Mouse (Mus musculus) liver, embryonic 13.5 days (tissue): ENCODE data around the gene 5031439G07Rik. TPM values are rescaled to one million over a fixed set of nuclear protein-coding genes. Genes with fewer than 3 reads are reported as not detected.

Source experiments
- ATAC-seq: fragments of 200-750 bp; cut with Nextera tagmentation; 2 replicates; pipeline ENCODE4 v1.8.0; 2017; ENCODE audit warnings: low read depth, mild to moderate bottlenecking, moderate number of reproducible peaks, moderate library complexity
- DNase-seq: peaks from one replicate; pipeline ENCODE4 v3.0.0; 2022
- H3K27ac ChIP-seq: fragments of 300-500 bp; sonication (generic); 2 replicates; pipeline ENCODE4 v1.5.1; 2015; ENCODE audit warnings: moderate library complexity, mild to moderate bottlenecking, inconsistent platforms
- H3K27me3 ChIP-seq: fragments of 300-500 bp; sonication (generic); 2 replicates; pipeline ENCODE4 v1.6.1; 2015; ENCODE audit warnings: mild to moderate bottlenecking, inconsistent platforms
- H3K36me3 ChIP-seq: fragments of 300-500 bp; sonication (generic); 2 replicates; pipeline ENCODE4 v1.6.1; 2015; ENCODE audit warnings: mild to moderate bottlenecking, inconsistent platforms
- H3K4me1 ChIP-seq: fragments of 300-500 bp; sonication (generic); replicated peaks from 2 replicates; pipeline ENCODE4 v1.6.1; 2015; ENCODE audit warnings: inconsistent platforms
- H3K4me2 ChIP-seq: fragments of 300-500 bp; sonication (generic); 2 replicates; pipeline ENCODE4 v1.6.1; 2015; ENCODE audit warnings: inconsistent platforms, mild to moderate bottlenecking, moderate library complexity
- H3K4me3 ChIP-seq: fragments of 300-500 bp; sonication (generic); replicated peaks from 2 replicates; pipeline ENCODE4 v1.5.1; 2015; ENCODE audit warnings: mild to moderate bottlenecking, inconsistent platforms
- H3K9ac ChIP-seq: fragments of 300-500 bp; sonication (generic); 2 replicates; pipeline ENCODE4 v1.6.1; 2015; ENCODE audit warnings: mild to moderate bottlenecking, inconsistent platforms
- H3K9me3 ChIP-seq: fragments of 300-500 bp; sonication (generic); replicated peaks from 2 replicates; pipeline ENCODE4 v1.6.1; 2016; ENCODE audit warnings: inconsistent platforms
- WGBS: fragments of 180-500 bp; shearing (Covaris S2); methylation state at CpG from one replicate; pipeline ENCODE4 v1.1.7; 2015; ENCODE audit not compliant: insufficient replicate concordance; 5-methylcytosine and 5-hydroxymethylcytosine counted together
- polyA plus RNA-seq: library from polyadenylated mRNA; unstranded; fragments of >200 nt; fragmentation: Nextera tagmentation; extraction: Ambion mirVana; gene quantifications from 2 replicates; pipeline ENCODE4 v1.2.1, GENCODE M21; 2015

Gene 5031439G07Rik
- polyA plus RNA-seq, 1 experiment from 2014 or later, result 1.2 TPM

DNA sequence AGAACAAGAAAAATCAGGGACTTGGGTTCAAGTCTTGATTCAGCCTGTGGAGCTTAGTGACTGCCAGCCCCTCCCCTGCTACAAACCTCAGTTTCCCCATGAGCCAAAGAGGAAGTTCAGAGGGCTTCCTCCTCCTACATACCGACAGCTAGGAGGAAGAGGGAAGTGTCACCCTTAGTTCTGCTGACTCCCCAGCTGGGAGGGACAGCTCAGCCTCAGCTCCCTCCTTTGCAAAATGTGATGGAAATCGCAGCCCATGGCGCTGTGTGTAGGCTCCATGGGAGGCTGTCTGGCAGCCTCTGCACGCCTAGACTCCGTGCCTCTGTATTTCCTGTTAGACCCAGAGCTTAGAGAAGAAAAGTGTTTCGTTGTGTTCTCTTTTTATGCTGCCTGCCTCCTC lies 6.1 kb upstream of the 5031439G07Rik start:
- Histone ChIP-seq H3K27ac (peak overlapping the region; percentile 9; the same call in 1 of the 2 replicates), H3K9ac (no peak overlapping the region), H3K36me3 (no peaks in the 10 kb centered on the region), H3K4me1 (no peaks in the 10 kb centered on the region), H3K4me3 (no peak overlapping the region), H3K4me2 (no peak overlapping the region), H3K9me3 (no peaks in the 10 kb centered on the region), H3K27me3 (peaks cover 14% of the 10 kb centered on the region)
- DNase-seq (no peak), ATAC-seq (no peak)
- WGBS, result 12% methylated on average over 6 of the region's 6 CpGs

DNA sequence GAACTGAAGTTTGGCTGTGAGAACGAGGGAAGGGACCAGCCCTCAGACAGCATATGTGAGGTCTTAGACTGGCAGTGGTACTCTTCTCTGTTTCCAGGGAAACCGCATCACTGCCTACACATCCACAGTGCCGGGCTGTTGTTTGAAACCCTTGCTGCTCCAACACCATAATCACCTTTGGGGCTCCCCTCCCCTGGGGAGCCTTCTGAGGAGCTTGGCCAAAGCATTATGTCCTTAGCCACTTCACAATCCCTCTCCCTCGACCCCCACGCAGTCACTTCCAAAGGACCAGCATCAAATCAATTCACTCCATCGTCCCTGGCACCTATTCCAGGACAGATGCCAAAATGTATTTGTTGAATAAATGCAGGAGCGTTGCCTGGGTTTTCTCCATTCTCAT lies 1.4 kb upstream of the 5031439G07Rik start:
- no peak overlapping the region for H3K9ac ChIP-seq
- peaks cover 42% of the 10 kb centered on the region for H3K27me3 ChIP-seq
- H3K27ac ChIP-seq, result no peak overlapping the region
- H3K4me2 ChIP-seq, result no peak overlapping the region
- DNase-seq, result no peak
- 60% methylated on average over 7 of the region's 7 CpGs for WGBS
- no peaks in the 10 kb centered on the region for H3K9me3 ChIP-seq
- ATAC-seq, result no peak
- H3K4me1 ChIP-seq, result peaks cover 23% of the 10 kb centered on the region
- no peak overlapping the region for H3K4me3 ChIP-seq
- H3K36me3 ChIP-seq, result no peaks in the 10 kb centered on the region

DNA sequence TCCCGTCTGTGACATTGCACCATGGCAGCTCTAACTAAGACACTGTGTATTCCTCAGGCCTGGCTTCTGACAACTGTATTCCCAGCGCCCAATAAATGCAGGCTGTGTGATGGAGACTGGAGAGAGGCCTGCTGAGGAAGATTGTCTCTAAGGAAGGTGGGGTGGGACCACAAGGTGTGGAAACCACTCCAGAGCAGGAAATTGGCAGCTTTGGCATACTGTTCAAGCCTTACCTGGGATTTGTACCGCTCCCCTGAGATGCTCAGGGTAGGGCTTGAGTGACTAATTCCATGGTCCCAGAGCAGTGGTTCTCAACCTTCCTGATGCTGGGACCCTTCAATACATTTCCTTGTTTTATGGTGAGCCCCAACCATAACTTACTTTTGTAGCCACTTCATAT lies 747 bp upstream of the 5031439G07Rik start:
- ATAC-seq, result no peak
- Histone ChIP-seq H3K27ac (no peak overlapping the region), H3K4me1 (peaks cover 23% of the 10 kb centered on the region), H3K4me3 (no peak overlapping the region), H3K9ac (no peak overlapping the region), H3K4me2 (no peak overlapping the region), H3K9me3 (no peaks in the 10 kb centered on the region), H3K27me3 (peaks cover 38% of the 10 kb centered on the region), H3K36me3 (no peaks in the 10 kb centered on the region)
- whole genome bisulfite sequencing, result 56% methylated on average over 3 of the region's 3 CpGs
- no peak for DNase-seq

DNA sequence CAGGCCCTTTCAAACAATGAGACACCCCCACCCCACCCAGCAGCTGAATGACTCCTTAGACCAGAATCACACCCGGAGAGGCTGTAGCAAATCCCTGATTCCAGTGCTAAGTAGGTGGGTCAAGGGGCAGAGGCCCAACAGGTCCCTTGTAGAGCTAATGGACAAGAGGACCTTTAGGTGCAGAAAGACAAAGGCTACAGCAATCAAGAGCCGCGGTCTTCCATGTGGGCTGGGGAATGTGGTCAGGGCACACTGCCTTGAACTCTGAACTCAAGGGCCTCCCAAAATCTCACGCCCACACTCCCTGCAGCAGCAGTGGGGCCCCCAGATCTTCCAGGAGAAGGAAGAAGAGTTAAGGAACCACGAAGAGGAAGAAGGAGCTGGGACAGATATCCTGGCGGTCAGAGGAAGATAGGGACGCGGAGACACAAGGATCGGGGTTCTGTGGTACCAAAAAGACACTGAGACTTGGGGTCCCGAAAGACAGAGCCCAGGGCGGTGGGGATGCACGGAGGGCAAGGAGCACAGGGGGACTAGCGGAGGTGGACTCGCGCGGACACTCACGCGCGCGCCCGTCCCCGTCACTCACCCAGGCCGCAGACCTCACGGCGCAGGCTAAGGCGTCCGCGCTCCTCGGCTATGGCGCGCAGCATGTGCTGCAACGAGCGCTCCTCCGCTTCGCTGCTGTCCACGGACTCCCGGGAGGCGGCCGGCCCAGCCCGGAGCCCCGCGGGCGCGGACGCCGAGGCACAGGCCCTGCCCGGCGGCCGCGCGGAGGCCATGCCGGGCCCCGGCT lies 1.1 kb downstream of the 5031439G07Rik start:
- peak overlapping the region; percentile 74 for H3K9ac ChIP-seq
- peak overlapping the region; percentile 92 for H3K4me2 ChIP-seq
- ATAC-seq, result peak; percentile 67
- H3K4me3 ChIP-seq, result peak overlapping the region; percentile 67
- H3K36me3 ChIP-seq, result no peaks in the 10 kb centered on the region
- H3K27me3 ChIP-seq, result peaks cover 38% of the 10 kb centered on the region
- no peaks in the 10 kb centered on the region for H3K9me3 ChIP-seq
- WGBS, result under 1% methylated on average over 53 of the region's 53 CpGs
- H3K27ac ChIP-seq, result no peak overlapping the region
- DNase-seq, result no peak
- H3K4me1 ChIP-seq, result peaks cover 23% of the 10 kb centered on the region

DNA sequence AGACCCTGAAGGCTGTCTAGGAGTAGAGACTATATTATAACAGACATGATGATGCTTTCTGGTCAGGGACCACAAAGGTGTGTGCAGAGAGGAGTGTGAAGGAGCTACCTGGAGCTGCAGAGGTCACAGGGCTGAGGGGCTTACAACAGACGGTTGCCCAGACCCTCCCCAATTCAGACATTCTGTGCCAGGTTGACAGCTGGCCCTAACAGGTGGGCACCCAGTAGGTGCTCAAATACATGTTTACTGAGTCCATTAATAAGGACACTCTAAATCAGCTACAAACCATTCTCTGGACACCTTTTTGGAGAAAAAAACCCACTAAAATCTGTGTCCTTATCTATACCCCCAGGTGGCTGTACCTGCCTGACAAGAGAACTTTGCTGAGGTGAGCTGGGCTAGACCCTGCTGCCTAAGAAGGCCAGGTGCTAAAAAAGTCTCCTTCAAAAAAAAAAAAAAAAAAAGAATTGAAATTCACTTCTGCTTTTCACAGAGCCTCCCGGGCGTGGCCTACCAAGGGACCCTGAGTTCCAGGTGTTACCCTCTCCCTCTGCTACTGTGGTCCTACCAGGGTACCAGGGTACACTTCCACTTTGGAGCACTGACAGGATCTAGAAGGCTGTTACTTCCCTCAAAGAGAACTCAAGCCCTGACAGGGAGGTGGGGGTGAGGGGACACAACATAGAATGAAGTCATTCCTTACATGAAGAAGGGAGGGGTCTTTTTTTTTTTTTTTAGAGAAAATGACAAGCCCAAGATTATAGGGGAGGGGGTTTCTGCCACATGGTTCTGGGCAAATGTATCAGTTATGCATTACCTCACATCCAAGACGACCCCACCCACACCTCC lies 2.0 kb downstream of the 5031439G07Rik start:
- Histone ChIP-seq H3K27ac (no peak overlapping the region), H3K27me3 (peaks cover 38% of the 10 kb centered on the region), H3K9me3 (no peaks in the 10 kb centered on the region), H3K4me1 (peaks cover 23% of the 10 kb centered on the region), H3K4me3 (peak overlapping the region; percentile 67), H3K36me3 (no peaks in the 10 kb centered on the region), H3K4me2 (peak overlapping the region; percentile 92), H3K9ac (no peak overlapping the region)
- ATAC-seq (no peak), DNase-seq (no peak)
- WGBS, result 35% methylated on average over 4 of the region's 4 CpGs

DNA sequence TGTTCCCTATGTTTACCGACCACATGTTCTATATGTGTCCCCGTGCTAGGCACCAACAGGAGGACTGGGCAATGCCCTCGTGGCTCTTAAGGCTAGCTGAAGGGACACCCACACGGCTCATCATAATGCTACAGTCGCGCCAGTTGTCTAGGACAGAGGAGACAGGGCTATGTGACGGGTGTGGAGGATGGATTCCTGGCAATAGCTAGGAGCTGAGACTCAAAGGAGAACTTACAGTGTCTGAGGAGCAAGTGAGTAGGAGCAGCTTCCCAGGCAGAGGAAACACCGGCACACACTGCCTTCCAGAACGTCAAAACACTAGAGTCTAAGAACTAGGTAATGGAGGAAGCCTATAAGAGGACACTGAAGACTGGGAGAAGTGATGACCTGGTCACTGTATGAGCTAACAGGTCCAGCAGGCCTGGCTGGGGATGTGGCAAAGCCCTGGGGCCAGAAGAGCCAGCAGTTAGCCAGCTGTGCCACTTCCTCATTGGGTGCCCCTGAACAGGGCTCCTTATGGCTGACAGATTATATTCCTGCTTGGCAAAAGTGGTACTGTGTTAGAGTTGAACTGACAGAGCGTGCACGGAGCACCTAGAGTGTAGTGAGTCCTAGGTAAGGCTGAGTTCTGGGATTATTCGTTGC lies 2.7 kb downstream of the 5031439G07Rik start:
- 76% methylated on average over 12 of the region's 12 CpGs for WGBS
- H3K27ac ChIP-seq, result no peak overlapping the region

DNA sequence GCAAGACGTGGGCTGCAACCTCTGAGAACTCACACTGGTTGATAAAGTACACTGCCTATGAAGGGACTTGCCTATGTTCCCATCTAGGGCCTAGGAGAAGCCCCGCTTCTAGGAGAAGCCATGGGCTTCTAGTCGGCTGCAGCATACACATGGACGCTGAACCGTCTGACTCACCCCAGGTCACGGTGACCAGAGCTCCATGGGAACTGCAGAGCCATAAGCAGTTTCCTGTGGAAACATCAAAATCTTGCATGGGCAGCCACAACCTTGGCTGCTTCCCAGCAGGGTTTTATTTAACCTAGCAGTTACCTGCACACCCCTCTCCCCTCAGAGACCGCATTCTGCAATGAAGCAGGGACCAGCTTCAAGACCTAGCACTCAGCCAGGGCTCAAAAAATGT lies 4.6 kb downstream of the 5031439G07Rik start:
- Histone ChIP-seq H3K9ac (no peak overlapping the region), H3K36me3 (no peaks in the 10 kb centered on the region), H3K4me1 (peaks cover 20% of the 10 kb centered on the region), H3K9me3 (no peaks in the 10 kb centered on the region), H3K4me3 (no peak overlapping the region), H3K27ac (no peak overlapping the region), H3K27me3 (peaks cover 24% of the 10 kb centered on the region), H3K4me2 (no peak overlapping the region)
- ATAC-seq (no peak), DNase-seq (no peak)
- WGBS, result 73% methylated on average over 7 of the region's 7 CpGs

More for the DNA sequence above, 2.7 kb downstream of the 5031439G07Rik start:
- no peak overlapping the region for H3K4me2 ChIP-seq
- no peak for ATAC-seq
- peaks cover 38% of the 10 kb centered on the region for H3K27me3 ChIP-seq
- no peak for DNase-seq
- peaks cover 23% of the 10 kb centered on the region for H3K4me1 ChIP-seq
- H3K9ac ChIP-seq, result no peak overlapping the region
- no peaks in the 10 kb centered on the region for H3K36me3 ChIP-seq
- no peak overlapping the region for H3K4me3 ChIP-seq
- H3K9me3 ChIP-seq, result no peaks in the 10 kb centered on the region

DNA sequence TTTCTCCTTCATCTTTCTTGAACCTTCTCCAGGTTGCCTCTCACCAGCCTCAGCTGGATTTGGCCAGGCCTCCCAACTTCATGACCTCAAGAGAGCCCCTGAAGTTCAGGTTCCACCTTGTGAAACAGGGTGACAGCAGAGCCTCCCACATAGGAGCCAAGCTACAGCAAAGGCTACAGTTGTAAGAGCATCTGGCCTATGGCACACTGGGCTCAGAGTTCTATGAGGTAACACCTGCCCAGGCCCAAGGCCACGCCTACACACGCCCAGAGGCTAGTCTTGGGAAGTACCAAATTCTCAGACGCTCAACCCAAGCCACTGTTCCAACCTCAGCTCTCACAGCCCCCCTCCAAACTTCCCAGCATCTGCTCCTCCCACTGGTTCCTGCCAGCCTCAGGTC lies 5.5 kb downstream of the 5031439G07Rik start:
- Histone ChIP-seq H3K9me3 (no peaks in the 10 kb centered on the region), H3K27me3 (peaks cover 24% of the 10 kb centered on the region), H3K4me3 (no peak overlapping the region), H3K36me3 (no peaks in the 10 kb centered on the region), H3K4me1 (peaks cover 12% of the 10 kb centered on the region), H3K9ac (no peak overlapping the region), H3K4me2 (no peak overlapping the region), H3K27ac (no peak overlapping the region)
- ATAC-seq (no peak), DNase-seq (no peak)
- 54% methylated on average over 3 of the region's 3 CpGs for WGBS

DNA sequence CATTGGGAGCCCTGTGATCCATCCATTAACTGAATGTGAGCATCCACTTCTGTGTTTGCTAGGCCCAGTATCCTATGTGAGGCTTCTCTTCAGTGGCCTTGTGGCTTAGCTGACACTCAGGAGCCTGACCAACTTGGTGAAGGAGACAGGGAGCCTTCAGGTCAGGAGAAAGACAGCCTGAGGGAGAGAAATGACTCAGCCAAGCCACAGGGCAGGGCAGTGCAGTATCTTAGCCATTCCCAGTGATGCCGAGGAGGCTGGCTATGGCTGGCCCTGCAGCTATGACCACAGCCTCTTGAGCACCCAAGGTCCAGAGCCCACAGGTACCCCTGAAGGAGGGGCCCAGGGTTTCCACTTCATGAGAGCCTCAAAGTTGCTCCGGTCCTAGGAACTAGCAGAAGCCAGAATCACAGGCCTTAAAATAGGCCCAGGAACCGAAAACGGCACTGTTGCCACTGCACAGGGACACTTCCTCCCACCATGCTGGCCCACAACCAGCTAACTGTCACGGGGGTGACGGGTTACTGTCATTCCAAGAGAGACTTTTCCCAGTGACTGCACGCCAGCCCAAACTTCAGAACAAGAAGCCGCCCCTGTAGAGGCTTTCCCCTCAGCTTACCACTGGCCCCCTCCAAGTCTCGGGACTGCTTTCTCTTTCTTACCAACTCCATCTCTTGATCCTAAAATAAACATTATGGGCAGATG lies 6.6 kb downstream of the 5031439G07Rik start:
- 59% methylated on average over 9 of the region's 9 CpGs for WGBS
- Histone ChIP-seq H3K4me3 (no peak overlapping the region), H3K27me3 (peaks cover 14% of the 10 kb centered on the region), H3K4me2 (no peak overlapping the region), H3K36me3 (no peaks in the 10 kb centered on the region), H3K9ac (no peak overlapping the region), H3K9me3 (no peaks in the 10 kb centered on the region), H3K4me1 (peaks cover 2% of the 10 kb centered on the region; the same call in 1 of the 2 replicates), H3K27ac (no peak overlapping the region)
- DNase-seq, result no peak
- no peak for ATAC-seq

DNA sequence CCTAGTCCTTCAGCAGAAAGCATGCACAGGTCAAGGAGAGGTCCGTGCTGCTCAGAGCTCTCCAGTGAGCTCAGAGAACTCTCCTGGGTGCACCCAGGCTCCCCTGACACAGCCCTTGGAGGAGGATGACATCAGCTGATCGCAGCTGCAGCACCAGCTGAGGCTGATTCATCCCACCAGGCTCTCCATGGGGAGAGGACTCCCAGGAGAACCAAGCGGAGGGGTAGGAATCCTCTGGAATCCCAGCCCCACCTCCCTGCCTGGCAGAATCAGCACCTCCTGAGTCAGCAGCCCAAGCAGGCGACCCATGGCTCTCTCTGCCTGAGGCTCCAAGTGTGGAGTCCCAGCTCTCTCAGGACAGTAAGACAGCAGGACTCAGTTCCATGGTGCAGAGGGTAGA lies 12.6 kb downstream of the 5031439G07Rik start:
- H3K4me1 ChIP-seq, result peaks cover 8% of the 10 kb centered on the region
- no peak overlapping the region for H3K9ac ChIP-seq
- no peak overlapping the region for H3K27ac ChIP-seq
- DNase-seq, result no peak
- H3K9me3 ChIP-seq, result no peaks in the 10 kb centered on the region
- no peak for ATAC-seq
- no peaks in the 10 kb centered on the region for H3K36me3 ChIP-seq
- WGBS, result 43% methylated on average over 4 of the region's 4 CpGs
- no peak overlapping the region for H3K4me3 ChIP-seq
- H3K4me2 ChIP-seq, result no peak overlapping the region
- no peaks in the 10 kb centered on the region for H3K27me3 ChIP-seq

DNA sequence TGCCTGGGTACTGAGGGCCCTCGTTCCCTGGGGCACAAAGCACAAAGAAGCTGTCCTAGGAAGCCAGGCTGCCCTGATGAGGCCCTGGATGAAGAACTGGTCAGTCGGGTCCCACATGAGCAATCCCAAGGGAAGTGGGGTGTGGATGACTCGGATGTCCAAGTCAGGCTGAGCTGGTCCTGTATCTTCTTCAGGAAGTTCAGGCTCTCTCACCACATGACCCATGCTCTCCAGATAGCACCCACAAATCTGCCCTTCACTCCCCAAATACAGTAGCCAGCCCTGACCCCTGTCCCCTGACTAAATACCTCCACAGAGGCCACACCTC lies 14.8 kb downstream of the 5031439G07Rik start:
- H3K4me2 ChIP-seq, result no peak overlapping the region
- ATAC-seq, result no peak
- no peak for DNase-seq
- peaks cover 8% of the 10 kb centered on the region for H3K4me1 ChIP-seq
- H3K27ac ChIP-seq, result no peak overlapping the region
- no peaks in the 10 kb centered on the region for H3K27me3 ChIP-seq
- WGBS, result 65% methylated on average over 3 of the region's 3 CpGs
- H3K9me3 ChIP-seq, result no peaks in the 10 kb centered on the region
- no peaks in the 10 kb centered on the region for H3K36me3 ChIP-seq
- H3K9ac ChIP-seq, result no peak overlapping the region
- H3K4me3 ChIP-seq, result no peak overlapping the region
